Mouse (Mus musculus) heart, postnatal 0 days (tissue): ENCODE results near the gene Vps33a. TPM values are rescaled to one million over a fixed set of nuclear protein-coding genes. Genes with fewer than 3 reads are reported as not detected.

Experiments
- ATAC-seq: fragments of 200-750 bp; cut with Nextera tagmentation; 2 replicates; pipeline ENCODE4 v1.8.0; 2017; ENCODE audit warnings: low read depth, moderate number of reproducible peaks, moderate library complexity; ENCODE audit not compliant: insufficient read depth
- DNase-seq: peaks from one replicate; pipeline ENCODE4 v3.0.0-alpha.2; 2016; ENCODE audit warnings: low spot score
- H3K27ac ChIP-seq: fragments of 300-500 bp; sonication (generic); 2 replicates; pipeline ENCODE4 v1.5.1; 2014; ENCODE audit warnings: low read depth, mild to moderate bottlenecking
- H3K27me3 ChIP-seq: fragments of 300-500 bp; sonication (generic); 2 replicates; pipeline ENCODE4 v1.6.1; 2014; ENCODE audit warnings: low read length, mixed read lengths; ENCODE audit not compliant: control insufficient read depth, insufficient read depth
- H3K36me3 ChIP-seq: fragments of 300-500 bp; sonication (generic); replicated peaks from 2 replicates; pipeline ENCODE4 v1.6.1; 2014; ENCODE audit warnings: low read length, mixed read lengths; ENCODE audit not compliant: control insufficient read depth, insufficient read depth
- H3K4me1 ChIP-seq: fragments of 300-500 bp; sonication (generic); 2 replicates; pipeline ENCODE4 v1.6.1; 2014; ENCODE audit warnings: antibody characterized with exemption; ENCODE audit not compliant: control insufficient read depth, insufficient read depth
- H3K4me2 ChIP-seq: fragments of 300-500 bp; sonication (generic); 2 replicates; pipeline ENCODE4 v1.6.1; 2014; ENCODE audit warnings: low read depth, mild to moderate bottlenecking, low read length, moderate library complexity
- H3K4me3 ChIP-seq: fragments of 300-500 bp; sonication (generic); 2 replicates; pipeline ENCODE4 v1.5.1; 2014; ENCODE audit warnings: low read depth, low read length
- H3K9ac ChIP-seq: fragments of 300-500 bp; sonication (generic); replicated peaks from 2 replicates; pipeline ENCODE4 v1.6.1; 2014; ENCODE audit warnings: low read depth, low read length, mixed read lengths
- H3K9me3 ChIP-seq: fragments of 300-500 bp; sonication (generic); replicated peaks from 2 replicates; pipeline ENCODE4 v1.6.1; 2016; ENCODE audit warnings: low read length; ENCODE audit not compliant: control insufficient read depth
- CTCF ChIP-seq: IDR thresholded peaks from 2 replicates; pipeline ENCODE4 v1.5.1; 2016; ENCODE audit warnings: antibody characterized with exemption, control low read depth, low read depth
- EP300 ChIP-seq: IDR thresholded peaks from 2 replicates; pipeline ENCODE4 v1.6.1; 2016; ENCODE audit warnings: antibody characterized with exemption, low read depth
- WGBS: fragments of 180-500 bp; shearing (Covaris S2); extraction: QIAGEN DNeasy Blood & Tissue Kit; methylation state at CpG from one replicate; pipeline ENCODE4 v1.1.7; 2014; 5-methylcytosine and 5-hydroxymethylcytosine counted together
- polyA plus RNA-seq: library from polyadenylated mRNA; unstranded; fragments of >200 nt; fragmentation: Nextera tagmentation; extraction: Ambion mirVana; gene quantifications from 2 replicates; pipeline ENCODE4 v1.2.1, GENCODE M21; 2015
- total RNA-seq: library from RNA; depleted of rRNA; stranded (reverse); fragments of >200 nt; gene quantifications from 2 replicates; pipeline ENCODE4 v1.2.3, GENCODE M21; 2014; ENCODE audit warnings: low replicate concordance

The Vps33a gene
- total and polyA plus RNA-seq, 2 experiments from 2014 or later, result 17.5 to 42.7 TPM

- H3K27ac ChIP-seq, result no peak overlapping the region
- peaks cover 51% of the 10 kb centered on the region for H3K36me3 ChIP-seq
- DNase-seq (no peak), ATAC-seq (no peak)
- 44% methylated on average over 2 of the region's 2 CpGs for WGBS
- no peaks in the 10 kb centered on the region for H3K27me3 ChIP-seq
- H3K4me3 ChIP-seq, result no peak overlapping the region
- no peak for TF ChIP-seq EP300
- TF ChIP-seq CTCF, result no peak
- no peak overlapping the region for H3K9ac ChIP-seq
- H3K9me3 ChIP-seq, result no peaks in the 10 kb centered on the region
- no peak overlapping the region for H3K4me2 ChIP-seq
- no peaks in the 10 kb centered on the region for H3K4me1 ChIP-seq
These were observed 16.4 kb downstream of the Vps33a start for GRCm38 (mm10) chr5:123556451-123556850.

- no peak for ATAC-seq
- H3K27ac ChIP-seq, result no peak overlapping the region
- no peaks in the 10 kb centered on the region for H3K4me1 ChIP-seq
- no peaks in the 10 kb centered on the region for H3K27me3 ChIP-seq
- no peaks in the 10 kb centered on the region for H3K9me3 ChIP-seq
- TF ChIP-seq EP300, result no peak
- TF ChIP-seq CTCF, result no peak
- DNase-seq, result no peak
- no peak overlapping the region for H3K4me3 ChIP-seq
- WGBS, result 72% methylated on average over 7 of the region's 7 CpGs
- no peak overlapping the region for H3K4me2 ChIP-seq
- no peak overlapping the region for H3K9ac ChIP-seq
- peaks cover 46% of the 10 kb centered on the region for H3K36me3 ChIP-seq
These were observed 17.1 kb downstream of the Vps33a start for GRCm38 (mm10) chr5:123555693-123556092.

- 80% methylated on average over 10 of the region's 10 CpGs for WGBS
- H3K36me3 ChIP-seq, result peaks cover 77% of the 10 kb centered on the region
- DNase-seq, result no peak
These were observed 39.0 kb downstream of the Vps33a start for GRCm38 (mm10) chr5:123533801-123534200.

GRCm38 (mm10) chr5:123530056-123530455 is 42.8 kb downstream of the Vps33a start:
- no peaks in the 10 kb centered on the region for H3K27me3 ChIP-seq
- peaks cover 54% of the 10 kb centered on the region for H3K36me3 ChIP-seq
- no peak overlapping the region for H3K27ac ChIP-seq
- ATAC-seq (no peak), DNase-seq (no peak)
- H3K4me2 ChIP-seq, result no peak overlapping the region
- 88% methylated on average over 8 of the region's 8 CpGs for WGBS
- H3K9ac ChIP-seq, result no peak overlapping the region
- H3K9me3 ChIP-seq, result no peaks in the 10 kb centered on the region
- no peak for TF ChIP-seq CTCF
- no peak for TF ChIP-seq EP300
- H3K4me1 ChIP-seq, result no peaks in the 10 kb centered on the region
- H3K4me3 ChIP-seq, result no peak overlapping the region

More at GRCm38 (mm10) chr5:123533801-123534200, 39.0 kb downstream of the Vps33a start:
- TF ChIP-seq EP300, result no peak
- no peak for TF ChIP-seq CTCF
- no peaks in the 10 kb centered on the region for H3K27me3 ChIP-seq
- ATAC-seq, result no peak
- H3K4me2 ChIP-seq, result no peak overlapping the region
- H3K27ac ChIP-seq, result no peak overlapping the region
- H3K9ac ChIP-seq, result no peak overlapping the region
- no peaks in the 10 kb centered on the region for H3K4me1 ChIP-seq
- no peak overlapping the region for H3K4me3 ChIP-seq
- no peaks in the 10 kb centered on the region for H3K9me3 ChIP-seq

GRCm38 (mm10) chr5:123528641-123529040 is 44.2 kb downstream of the Vps33a start:
- TF ChIP-seq CTCF (no peak), EP300 (no peak)
- H3K4me2 ChIP-seq, result no peak overlapping the region
- H3K9ac ChIP-seq, result no peak overlapping the region
- no peaks in the 10 kb centered on the region for H3K9me3 ChIP-seq
- H3K36me3 ChIP-seq, result peaks cover 45% of the 10 kb centered on the region
- no peaks in the 10 kb centered on the region for H3K4me1 ChIP-seq
- WGBS, result 69% methylated on average over 7 of the region's 7 CpGs
- ATAC-seq, result no peak
- no peaks in the 10 kb centered on the region for H3K27me3 ChIP-seq
- DNase-seq, result no peak
- no peak overlapping the region for H3K4me3 ChIP-seq
- no peak overlapping the region for H3K27ac ChIP-seq

GRCm38 (mm10) chr5:123525916-123526495 is 46.8 kb downstream of the Vps33a start:
- ATAC-seq (no peak), DNase-seq (no peak)
- H3K9me3 ChIP-seq, result no peaks in the 10 kb centered on the region
- no peak overlapping the region for H3K4me3 ChIP-seq
- 0 out of 2 replicates have a peak, but pooled peaks cover 9% of the 10 kb centered on the region for H3K4me1 ChIP-seq
- H3K9ac ChIP-seq, result no peak overlapping the region
- H3K27ac ChIP-seq, result no peak overlapping the region
- H3K36me3 ChIP-seq, result peaks cover 22% of the 10 kb centered on the region
- WGBS, result 83% methylated on average over 9 of the region's 9 CpGs
- no peak overlapping the region for H3K4me2 ChIP-seq
- TF ChIP-seq CTCF (no peak), EP300 (no peak)
- no peaks in the 10 kb centered on the region for H3K27me3 ChIP-seq
